Mouse (Mus musculus) hindbrain, embryonic 13.5 days (tissue): ENCODE measurements around the gene Tcfl5. TPM values are rescaled to one million over a fixed set of nuclear protein-coding genes. Genes with fewer than 3 reads are reported as not detected.

Experiments
- ATAC-seq: fragments of 200-750 bp; cut with Nextera tagmentation; 2 replicates; pipeline ENCODE4 v1.8.0; 2017; ENCODE audit warnings: moderate TSS enrichment; ENCODE audit not compliant: low FRiP score
- H3K27ac ChIP-seq: fragments of 300-500 bp; sonication (generic); 2 replicates; pipeline ENCODE4 v1.5.1; 2015; ENCODE audit warnings: inconsistent platforms, mild to moderate bottlenecking, moderate library complexity
- H3K27me3 ChIP-seq: fragments of 300-500 bp; sonication (generic); 2 replicates; pipeline ENCODE4 v1.6.1; 2015; ENCODE audit warnings: mild to moderate bottlenecking, inconsistent platforms
- H3K36me3 ChIP-seq: fragments of 300-500 bp; sonication (generic); 2 replicates; pipeline ENCODE4 v1.6.1; 2015; ENCODE audit warnings: mild to moderate bottlenecking, inconsistent platforms
- H3K4me1 ChIP-seq: fragments of 300-500 bp; sonication (generic); replicated peaks from 2 replicates; pipeline ENCODE4 v1.6.1; 2015; ENCODE audit warnings: inconsistent platforms
- H3K4me2 ChIP-seq: fragments of 300-500 bp; sonication (generic); 2 replicates; pipeline ENCODE4 v1.6.1; 2015; ENCODE audit warnings: inconsistent platforms, mild to moderate bottlenecking, moderate library complexity
- H3K4me3 ChIP-seq: fragments of 300-500 bp; sonication (generic); 2 replicates; pipeline ENCODE4 v1.5.1; 2015; ENCODE audit warnings: mild to moderate bottlenecking, inconsistent platforms
- H3K9ac ChIP-seq: fragments of 300-500 bp; sonication (generic); 2 replicates; pipeline ENCODE4 v1.6.1; 2015; ENCODE audit warnings: mild to moderate bottlenecking, inconsistent platforms
- H3K9me3 ChIP-seq: fragments of 300-500 bp; sonication (generic); 2 replicates; pipeline ENCODE4 v1.6.1; 2016; ENCODE audit warnings: inconsistent platforms
- WGBS: fragments of 180-500 bp; shearing (Covaris S2); methylation state at CpG from one replicate; pipeline ENCODE4 v1.1.7; 2015; 5-methylcytosine and 5-hydroxymethylcytosine counted together
- polyA plus RNA-seq: library from polyadenylated mRNA; unstranded; fragments of >200 nt; fragmentation: Nextera tagmentation; extraction: Ambion mirVana; gene quantifications from 2 replicates; pipeline ENCODE4 v1.2.1, GENCODE M21; 2015

Gene Tcfl5
- polyA plus RNA-seq, result 0.22 and 0.34 TPM in 2 replicates

DNA sequence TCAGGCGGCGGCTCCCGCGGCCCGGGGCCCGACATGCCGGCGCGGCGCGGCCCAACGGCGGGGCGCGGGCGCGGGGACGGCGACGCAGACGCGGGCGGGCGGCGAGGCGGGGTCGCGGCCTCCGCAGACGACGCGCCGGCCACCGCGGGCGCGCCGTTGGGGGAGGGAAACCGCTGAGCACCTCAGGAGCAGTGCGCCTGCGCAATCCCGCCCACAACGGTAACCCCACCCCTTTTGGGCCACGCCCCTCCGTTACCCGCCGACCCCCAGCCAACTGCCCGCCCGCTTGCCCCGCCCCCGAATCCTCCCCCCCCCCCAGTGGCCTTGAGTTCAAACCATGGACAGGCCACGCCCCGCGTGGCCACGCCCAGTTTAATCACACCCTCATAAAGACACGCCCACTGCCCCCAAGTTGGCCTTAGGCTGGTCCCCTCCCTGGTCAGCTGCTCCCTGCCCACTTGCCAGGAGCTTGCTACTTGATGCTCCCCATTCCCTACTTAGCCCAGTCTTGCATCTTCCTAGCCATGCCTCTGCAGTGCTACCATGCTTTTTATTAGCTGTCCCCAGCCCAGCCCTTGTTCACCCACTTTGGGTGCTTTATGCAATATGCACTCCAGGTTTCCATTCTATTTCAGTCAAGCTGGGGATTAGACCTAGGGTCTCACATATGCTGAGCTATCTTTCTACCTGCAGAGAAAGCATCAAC, at the start of gene Tcfl5:
Gene Tcfl5 (minus strand): TSS at position 154 of the 706 bp plus-strand sequence.
- ATAC-seq, result no peak
- peak within 1 kb of the TSS; percentile 43 for H3K4me3 ChIP-seq
- H3K4me2 ChIP-seq, result peak within 1 kb of the TSS; percentile 53
- H3K36me3 ChIP-seq, result peaks cover 3% of the 10 kb centered on the region; the same call in 1 of the 2 replicates
- H3K27ac ChIP-seq, result no peak within 1 kb of the TSS
- peak within 1 kb of the TSS; percentile 43; the same call in 1 of the 2 replicates for H3K9ac ChIP-seq
- peaks cover 6% of the 10 kb centered on the region; the same call in 1 of the 2 replicates for H3K4me1 ChIP-seq
- peaks cover 64% of the 10 kb centered on the region for H3K27me3 ChIP-seq
- H3K9me3 ChIP-seq, result peaks cover 20% of the 10 kb centered on the region
- WGBS, result 6% methylated on average over 38 of the region's 56 CpGs

DNA sequence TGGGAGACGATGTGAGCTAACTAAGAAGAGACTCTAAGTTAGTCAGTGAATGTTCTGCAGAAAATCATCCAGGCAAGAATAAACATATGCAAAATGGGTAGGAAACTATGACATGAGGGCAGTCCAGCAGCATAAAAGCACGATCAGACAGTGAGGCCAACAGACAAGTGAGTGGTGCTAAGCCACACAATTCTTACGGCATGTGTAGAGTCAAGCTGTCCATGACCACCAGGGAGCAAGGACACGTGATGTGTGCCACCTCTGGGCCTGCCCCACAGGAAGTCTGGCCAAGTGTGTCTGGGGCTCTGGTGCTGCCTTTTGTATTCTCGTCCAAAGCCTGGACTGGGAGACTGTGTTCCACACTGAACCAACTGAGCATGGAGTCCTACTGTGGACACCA, 47.3 kb upstream of the Tcfl5 start:
- no peak overlapping the region for H3K4me2 ChIP-seq
- H3K9ac ChIP-seq, result no peak overlapping the region
- no peak overlapping the region for H3K4me3 ChIP-seq
- no peak overlapping the region for H3K27ac ChIP-seq
- H3K9me3 ChIP-seq, result no peaks in the 10 kb centered on the region
- no peaks in the 10 kb centered on the region for H3K27me3 ChIP-seq
- peaks cover 63% of the 10 kb centered on the region for H3K36me3 ChIP-seq
- no peak for ATAC-seq
- WGBS, result 85% methylated on average over 5 of the region's 5 CpGs
- H3K4me1 ChIP-seq, result peaks cover 17% of the 10 kb centered on the region

DNA sequence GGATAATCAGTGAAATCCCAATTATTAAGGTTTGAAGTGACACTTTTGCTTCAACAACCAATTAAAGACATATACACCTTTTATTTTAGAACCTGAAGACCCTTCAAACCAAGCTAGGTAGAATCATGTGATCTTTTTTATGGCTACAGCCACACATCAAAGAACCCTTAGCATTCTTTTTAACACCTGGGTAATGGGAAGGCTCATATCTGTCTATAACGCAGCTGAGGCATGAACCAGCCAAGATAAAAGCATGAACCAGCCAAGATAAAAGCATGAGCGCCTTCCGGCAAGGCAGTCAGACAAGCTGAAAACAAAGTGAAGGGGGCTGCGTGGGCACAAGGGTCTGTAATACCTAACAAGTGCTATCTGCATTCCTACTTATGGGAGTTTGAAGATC, 41.5 kb upstream of the Tcfl5 start:
- Histone ChIP-seq H3K4me3 (no peak overlapping the region), H3K27ac (no peak overlapping the region), H3K4me1 (no peaks in the 10 kb centered on the region), H3K4me2 (no peak overlapping the region), H3K27me3 (no peaks in the 10 kb centered on the region), H3K9ac (no peak overlapping the region), H3K36me3 (peaks cover 94% of the 10 kb centered on the region), H3K9me3 (no peaks in the 10 kb centered on the region)
- WGBS, result 97% methylated on average over 4 of the region's 4 CpGs
- ATAC-seq, result no peak

DNA sequence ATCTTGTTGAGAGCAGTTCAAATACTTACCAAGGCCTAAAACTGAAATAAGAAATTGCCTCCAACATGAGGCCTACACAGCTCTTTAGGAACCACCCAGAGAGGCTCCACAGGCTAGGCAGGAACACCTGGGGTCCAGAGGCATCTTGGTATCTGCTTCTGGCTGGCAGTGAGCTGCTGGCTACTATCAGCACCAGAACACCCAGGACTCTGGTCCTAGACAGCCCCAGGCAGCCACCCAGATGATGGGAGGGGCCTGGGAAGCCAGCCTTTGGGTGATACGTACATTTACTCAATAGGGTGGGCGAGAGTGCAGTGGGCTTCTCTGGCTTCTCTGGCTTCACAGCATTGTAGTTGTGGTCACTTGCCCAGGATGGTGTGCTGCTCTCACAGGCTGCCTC, 41.0 kb upstream of the Tcfl5 start:
- Histone ChIP-seq H3K4me2 (no peak overlapping the region), H3K4me3 (no peak overlapping the region), H3K27ac (no peak overlapping the region), H3K9me3 (no peaks in the 10 kb centered on the region), H3K36me3 (peaks cover 89% of the 10 kb centered on the region), H3K4me1 (no peaks in the 10 kb centered on the region), H3K9ac (no peak overlapping the region), H3K27me3 (no peaks in the 10 kb centered on the region)
- ATAC-seq, result no peak
- 96% methylated on average over 2 of the region's 2 CpGs for WGBS

DNA sequence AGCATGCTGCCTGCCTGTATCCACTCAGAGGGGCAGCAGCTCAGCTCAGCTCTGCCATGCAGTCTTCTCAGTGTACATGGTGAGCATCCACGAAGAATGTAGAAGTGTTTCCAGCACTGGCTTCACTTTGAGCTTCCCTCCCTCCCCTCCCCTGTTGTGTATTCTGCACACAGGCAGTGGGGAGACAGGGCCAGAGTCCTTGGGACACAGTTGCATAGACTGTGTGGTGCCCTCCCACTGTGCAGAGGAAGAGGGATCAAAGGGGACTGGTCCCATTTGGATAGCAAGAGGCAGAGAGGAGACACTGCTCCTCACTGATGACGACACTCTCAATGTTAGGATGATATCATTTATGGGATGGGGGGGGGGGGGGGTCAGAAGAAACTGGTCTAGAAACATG, 38.7 kb upstream of the Tcfl5 start:
- Histone ChIP-seq H3K4me3 (no peak overlapping the region), H3K27ac (no peak overlapping the region), H3K9me3 (no peaks in the 10 kb centered on the region), H3K36me3 (peaks cover 66% of the 10 kb centered on the region), H3K9ac (no peak overlapping the region), H3K4me2 (no peak overlapping the region), H3K4me1 (no peaks in the 10 kb centered on the region), H3K27me3 (no peaks in the 10 kb centered on the region)
- WGBS, result 60% methylated on average over 2 of the region's 2 CpGs
- no peak for ATAC-seq

DNA sequence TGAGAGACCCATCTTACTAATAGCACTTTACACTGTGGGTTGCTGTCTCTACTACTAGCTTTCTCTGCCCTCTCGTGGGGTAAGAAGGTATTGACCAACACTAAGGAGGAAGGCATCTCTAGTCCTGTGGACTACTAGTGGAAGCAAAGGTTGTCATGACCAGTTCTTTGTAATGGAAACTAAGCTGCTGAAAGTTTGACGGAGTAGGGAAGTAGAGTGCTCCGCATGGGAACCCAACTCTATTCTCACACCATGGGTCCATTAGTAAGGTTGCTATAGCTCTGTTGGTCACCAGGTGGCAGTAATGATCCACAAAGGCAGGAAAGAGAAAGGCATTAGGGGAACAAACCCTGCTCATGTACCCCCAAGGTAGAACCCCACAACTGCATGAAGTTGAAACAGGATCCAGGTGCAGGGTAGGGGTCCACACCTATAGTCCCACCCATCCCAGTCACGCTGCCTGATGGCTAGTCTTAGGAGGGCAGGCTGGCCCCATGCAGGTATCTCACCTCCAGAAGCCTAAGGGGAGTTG, 36.2 kb upstream of the Tcfl5 start:
- Histone ChIP-seq H3K27me3 (no peaks in the 10 kb centered on the region), H3K4me1 (no peaks in the 10 kb centered on the region), H3K9me3 (no peaks in the 10 kb centered on the region), H3K36me3 (peaks cover 54% of the 10 kb centered on the region), H3K4me2 (no peak overlapping the region), H3K4me3 (no peak overlapping the region), H3K27ac (no peak overlapping the region), H3K9ac (no peak overlapping the region)
- peak; percentile 63 for ATAC-seq
- WGBS, result 20% methylated on average over 4 of the region's 4 CpGs

DNA sequence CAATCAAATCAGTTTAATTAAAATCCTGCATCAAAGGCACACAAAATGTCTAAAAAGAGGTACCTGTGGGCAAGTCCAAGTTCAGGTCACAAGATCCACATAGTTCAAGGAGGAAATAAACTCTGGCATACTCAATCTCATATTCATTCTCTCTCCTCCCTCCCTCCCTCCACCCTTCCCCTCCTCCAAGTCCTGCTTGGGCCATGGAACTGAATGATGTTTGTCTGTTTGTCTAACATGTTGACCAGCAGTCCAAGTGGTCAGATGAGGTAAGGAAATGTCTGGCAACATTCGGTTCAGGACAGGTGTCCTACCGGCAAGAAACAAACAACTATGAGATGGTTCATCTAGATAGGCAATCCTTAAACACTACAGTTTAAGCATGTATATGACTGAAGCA, 34.2 kb upstream of the Tcfl5 start:
- no peak for ATAC-seq
- Histone ChIP-seq H3K4me1 (no peaks in the 10 kb centered on the region), H3K4me3 (no peak overlapping the region), H3K27ac (no peak overlapping the region), H3K4me2 (no peak overlapping the region), H3K9ac (no peak overlapping the region), H3K27me3 (no peaks in the 10 kb centered on the region), H3K9me3 (no peaks in the 10 kb centered on the region), H3K36me3 (peaks cover 54% of the 10 kb centered on the region)
- WGBS, result 96% methylated on average over 2 of the region's 2 CpGs

DNA sequence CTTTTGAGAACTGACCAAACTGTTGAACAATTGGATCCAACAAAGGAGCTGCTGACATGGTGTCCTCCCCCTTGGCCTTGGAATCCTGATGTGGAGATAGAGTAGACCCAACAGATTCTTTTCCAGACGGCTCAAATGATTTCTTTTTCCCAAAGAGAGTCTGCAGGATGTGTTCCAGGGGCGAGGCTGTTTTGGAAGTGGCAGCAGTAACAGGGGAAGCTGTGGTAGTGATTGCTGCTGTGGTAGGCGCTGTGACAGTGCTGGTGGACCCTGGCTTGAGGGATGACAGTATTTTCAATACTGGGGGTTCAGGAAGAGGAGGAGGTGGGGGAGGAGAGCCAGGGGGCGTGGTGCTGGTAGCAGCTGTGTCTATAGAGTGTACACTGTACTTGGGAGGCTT, 19.5 kb upstream of the Tcfl5 start:
- H3K4me2 ChIP-seq, result no peak overlapping the region
- H3K9me3 ChIP-seq, result no peaks in the 10 kb centered on the region
- H3K4me3 ChIP-seq, result no peak overlapping the region
- H3K27me3 ChIP-seq, result no peaks in the 10 kb centered on the region
- peaks cover 48% of the 10 kb centered on the region for H3K36me3 ChIP-seq
- ATAC-seq, result no peak
- H3K9ac ChIP-seq, result no peak overlapping the region
- H3K27ac ChIP-seq, result no peak overlapping the region
- peaks cover 12% of the 10 kb centered on the region for H3K4me1 ChIP-seq
- WGBS, result 87% methylated on average over 4 of the region's 4 CpGs

DNA sequence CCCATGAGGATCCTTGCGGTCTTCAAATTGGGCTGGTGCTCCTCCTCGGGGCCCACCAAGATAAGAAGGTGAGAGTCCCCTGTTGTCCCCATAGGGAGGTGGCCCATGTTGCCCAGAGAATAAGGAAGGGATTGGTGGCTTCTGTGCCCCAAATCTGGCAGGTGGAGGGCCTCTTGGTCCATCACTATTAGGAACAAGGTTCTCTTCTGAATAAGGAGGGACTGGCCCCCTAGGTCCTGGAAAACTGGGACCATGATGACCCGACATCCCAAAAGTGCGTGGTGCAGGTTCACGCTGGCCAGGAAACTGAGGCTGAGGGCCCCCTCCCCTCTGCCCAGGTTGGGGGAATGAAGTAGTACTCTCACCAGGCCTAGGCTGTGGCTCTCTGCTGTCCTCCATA, 18.0 kb upstream of the Tcfl5 start:
- WGBS, result 96% methylated on average over 5 of the region's 5 CpGs
- no peak for ATAC-seq

DNA sequence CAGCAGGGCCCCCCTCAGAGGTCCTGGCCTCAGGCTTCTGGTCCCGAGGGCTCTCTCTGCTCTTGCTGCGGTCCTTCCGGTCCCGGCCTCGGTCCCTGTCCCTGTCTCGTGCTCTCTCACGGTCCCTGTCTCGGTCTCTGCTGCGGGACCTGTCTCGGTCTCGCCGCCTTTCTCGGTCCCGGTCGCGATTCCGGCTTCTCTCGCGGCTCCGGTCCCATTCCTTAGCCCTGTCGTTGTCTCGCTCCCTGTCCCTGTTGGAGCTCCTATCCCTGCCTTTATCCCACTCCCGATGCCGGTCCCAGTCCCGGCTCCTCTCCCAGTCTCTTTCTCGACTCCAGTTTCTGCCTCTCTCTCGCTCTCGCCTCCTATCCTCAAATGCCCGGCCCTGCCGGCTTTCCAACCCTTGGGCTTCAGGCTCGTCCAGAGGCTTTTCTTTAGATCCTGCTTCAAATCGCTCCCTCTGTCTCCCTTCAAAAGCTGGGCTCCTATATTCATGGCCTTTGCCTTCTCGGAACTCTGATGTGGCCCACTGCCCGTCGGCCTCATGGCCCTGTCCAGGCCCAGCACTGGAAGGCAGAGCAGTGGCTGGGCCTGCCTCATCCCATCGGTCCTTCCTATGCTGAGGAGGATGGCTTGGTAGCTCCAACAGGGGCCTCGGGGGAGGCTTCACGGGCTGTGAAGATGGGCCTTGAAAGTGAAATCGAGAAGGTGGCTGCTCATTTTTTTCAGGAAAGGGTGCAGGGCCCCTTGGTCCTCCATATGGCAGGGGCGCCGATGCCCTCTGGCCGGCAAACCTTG, 17.0 kb upstream of the Tcfl5 start:
- Histone ChIP-seq H3K27me3 (no peaks in the 10 kb centered on the region), H3K27ac (no peak overlapping the region), H3K36me3 (peaks cover 24% of the 10 kb centered on the region), H3K9ac (peak overlapping the region; percentile 72), H3K4me1 (peaks cover 12% of the 10 kb centered on the region), H3K4me3 (peak overlapping the region; percentile 17; the same call in 1 of the 2 replicates), H3K9me3 (no peaks in the 10 kb centered on the region), H3K4me2 (peak overlapping the region; percentile 52)
- ATAC-seq, result peak; percentile 30; the same call in 1 of the 2 replicates
- WGBS, result 29% methylated on average over 42 of the region's 42 CpGs

More for the DNA sequence above, 18.0 kb upstream of the Tcfl5 start:
- H3K36me3 ChIP-seq, result peaks cover 33% of the 10 kb centered on the region
- H3K4me2 ChIP-seq, result no peak overlapping the region
- peaks cover 12% of the 10 kb centered on the region for H3K4me1 ChIP-seq
- H3K4me3 ChIP-seq, result no peak overlapping the region
- no peaks in the 10 kb centered on the region for H3K9me3 ChIP-seq
- no peaks in the 10 kb centered on the region for H3K27me3 ChIP-seq
- no peak overlapping the region for H3K27ac ChIP-seq
- 0 out of 2 replicates have a peak overlapping the region, but pooled peaks have one; percentile 72 for H3K9ac ChIP-seq

DNA sequence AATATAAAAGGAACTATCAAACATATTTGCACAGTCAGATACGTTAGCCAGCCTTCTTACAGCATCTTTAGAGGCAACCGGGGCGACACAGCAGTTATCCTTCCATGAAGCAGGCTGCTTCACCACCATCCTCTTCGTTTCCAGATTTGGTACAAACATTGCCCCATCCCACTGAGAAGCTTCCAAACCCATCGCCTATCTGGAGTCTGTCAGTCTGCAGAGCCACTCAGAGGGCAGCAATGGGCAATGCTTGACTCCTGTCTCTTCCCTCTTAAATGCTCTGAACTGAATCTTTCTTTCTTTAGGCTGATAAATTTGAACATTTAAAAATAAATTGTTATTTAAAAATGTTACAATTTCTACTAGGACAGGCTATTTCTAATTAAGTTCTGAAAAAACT, 15.9 kb upstream of the Tcfl5 start:
- no peaks in the 10 kb centered on the region for H3K9me3 ChIP-seq
- peaks cover 12% of the 10 kb centered on the region for H3K4me1 ChIP-seq
- H3K4me3 ChIP-seq, result no peak overlapping the region
- peaks cover 20% of the 10 kb centered on the region for H3K36me3 ChIP-seq
- 94% methylated on average over 5 of the region's 5 CpGs for WGBS
- no peak for ATAC-seq
- no peak overlapping the region for H3K4me2 ChIP-seq
- H3K27me3 ChIP-seq, result no peaks in the 10 kb centered on the region
- no peak overlapping the region for H3K9ac ChIP-seq
- H3K27ac ChIP-seq, result no peak overlapping the region

DNA sequence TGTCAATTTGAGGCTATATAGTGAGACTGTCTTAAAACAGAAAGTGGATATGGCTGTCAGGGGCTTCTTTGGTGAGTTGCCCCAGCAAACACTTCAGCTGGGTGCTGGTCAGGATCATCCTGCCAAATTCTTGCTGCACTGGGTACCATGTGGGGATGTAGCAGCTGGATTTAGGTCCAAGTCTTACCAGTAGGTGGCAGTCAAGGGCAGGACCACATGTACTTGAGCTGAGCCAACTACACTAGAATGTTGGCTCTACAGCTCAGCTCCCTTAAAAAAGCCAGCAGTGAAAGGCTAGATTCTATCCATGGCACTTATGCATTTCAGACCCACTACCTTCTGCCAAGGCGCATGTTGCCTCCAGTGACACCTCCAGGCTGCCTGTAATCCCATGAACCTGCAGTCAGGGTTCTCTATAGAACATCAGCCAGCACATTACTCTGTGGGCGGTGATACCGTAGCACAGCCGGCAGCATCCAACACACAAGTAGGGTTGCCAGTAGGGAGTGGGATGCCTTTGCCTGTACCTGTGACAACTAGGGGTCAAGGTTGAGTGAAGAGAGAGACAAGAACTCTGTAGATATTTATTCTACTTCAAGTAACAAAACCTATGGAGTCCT, 15.0 kb upstream of the Tcfl5 start:
- peaks cover 20% of the 10 kb centered on the region for H3K36me3 ChIP-seq
- H3K27ac ChIP-seq, result no peak overlapping the region
- WGBS, result 73% methylated on average over 4 of the region's 4 CpGs
- peaks cover 12% of the 10 kb centered on the region for H3K4me1 ChIP-seq
- no peaks in the 10 kb centered on the region for H3K9me3 ChIP-seq
- no peak overlapping the region for H3K9ac ChIP-seq
- no peaks in the 10 kb centered on the region for H3K27me3 ChIP-seq
- no peak overlapping the region for H3K4me2 ChIP-seq
- H3K4me3 ChIP-seq, result no peak overlapping the region
- ATAC-seq, result peak; percentile 61; the same call in 1 of the 2 replicates
